Mouse (Mus musculus) monocyte, adult 2 months (primary cell): ENCODE data around the gene Cd27.
"Not testable (repeated sequence)": the region's sequence is repeated elsewhere in the genome, so short reads cannot be mapped to it uniquely, and the experiment has no call there.

ENCODE experiments used
- DNase-seq, 2 experiments: peaks; one replicate each; pipeline ENCODE4 v3.0.0; 2022; ENCODE audit warnings: low spot score in 2 of 2, low read depth in 1 of 2

Gene Cd27

GRCm38 (mm10) chr6:125236782-125237181 is at the start of gene Cd27:
Cd27 (minus strand) TSS chr6:125237010.
- no peak for DNase-seq

GRCm38 (mm10) chr6:125285890-125286289 is 49.1 kb upstream of the Cd27 start, which contains the start of gene Tuba3a:
Tuba3a (minus strand) TSS chr6:125286042.
- no peak for DNase-seq

- DNase-seq, result no peak
These were observed 47.9 kb upstream of the Cd27 start for GRCm38 (mm10) chr6:125284751-125285150.

GRCm38 (mm10) chr6:125284250-125284649 is 47.4 kb upstream of the Cd27 start:
- no peak for DNase-seq

- DNase-seq, result not testable (repeated sequence)
These were observed 45.9 kb upstream of the Cd27 start for GRCm38 (mm10) chr6:125282721-125283120.

GRCm38 (mm10) chr6:125279729-125280128 is 42.9 kb upstream of the Cd27 start:
- DNase-seq, result no peak

GRCm38 (mm10) chr6:125274841-125275563 is 38.2 kb upstream of the Cd27 start:
- no peak for DNase-seq

- DNase-seq, result no peak
These were observed 35.5 kb upstream of the Cd27 start for GRCm38 (mm10) chr6:125272228-125272785.

- DNase-seq, result peak; percentile 84 to 86
These were observed 34.8 kb upstream of the Cd27 start for GRCm38 (mm10) chr6:125271455-125272227.

GRCm38 (mm10) chr6:125268799-125269198 is 32.0 kb upstream of the Cd27 start:
- DNase-seq, result no peak

GRCm38 (mm10) chr6:125267469-125267868 is 30.7 kb upstream of the Cd27 start:
- no peak for DNase-seq

GRCm38 (mm10) chr6:125266600-125266999 is 29.8 kb upstream of the Cd27 start:
- DNase-seq, result not testable (repeated sequence)

GRCm38 (mm10) chr6:125266091-125266490 is 29.3 kb upstream of the Cd27 start:
- DNase-seq, result no peak

GRCm38 (mm10) chr6:125265239-125265638 is 28.4 kb upstream of the Cd27 start:
- no peak for DNase-seq

- no peak for DNase-seq
These were observed 27.4 kb upstream of the Cd27 start for GRCm38 (mm10) chr6:125264219-125264618.

- DNase-seq, result no peak
These were observed 23.3 kb upstream of the Cd27 start for GRCm38 (mm10) chr6:125260006-125260555.

- no peak for DNase-seq
These were observed 19.6 kb upstream of the Cd27 start for GRCm38 (mm10) chr6:125256222-125256966.

GRCm38 (mm10) chr6:125255516-125256044 is 18.8 kb upstream of the Cd27 start:
- DNase-seq, result no peak

- DNase-seq, result no peak
These were observed 17.3 kb upstream of the Cd27 start for GRCm38 (mm10) chr6:125253863-125254715.

- no peak for DNase-seq
These were observed 15.9 kb upstream of the Cd27 start for GRCm38 (mm10) chr6:125252711-125253110.
